Mouse (Mus musculus) olfactory bulb, adult 2 months (tissue): Measurements from ENCODE around the gene Gm6899. TPM values are rescaled to one million over a fixed set of nuclear protein-coding genes. Genes with fewer than 3 reads are reported as not detected.

Experiments
- H3K27ac ChIP-seq: fragments of 200-500 bp; 2 replicates; pipeline ENCODE4 v1.5.1; 2012; ENCODE audit warnings: low read depth, low read length; ENCODE audit not compliant: insufficient read depth
- H3K4me1 ChIP-seq: fragments of 200-500 bp; 2 replicates; pipeline ENCODE4 v1.6.1; 2012; ENCODE audit warnings: low read length; ENCODE audit not compliant: control insufficient read depth, insufficient read depth
- H3K4me3 ChIP-seq: fragments of 200-500 bp; 2 replicates; pipeline ENCODE4 v1.5.1; 2012; ENCODE audit warnings: mild to moderate bottlenecking, low read depth, low read length, moderate library complexity; ENCODE audit not compliant: insufficient read depth
- CTCF ChIP-seq: fragments of 200-500 bp; IDR thresholded peaks from 2 replicates; pipeline ENCODE4 v1.5.1; 2012; ENCODE audit warnings: low read depth, mild to moderate bottlenecking, low read length, moderate library complexity; ENCODE audit not compliant: insufficient read depth
- POLR2A ChIP-seq: fragments of 200-500 bp; IDR thresholded peaks from 2 replicates; pipeline ENCODE4 v1.6.1; 2012; ENCODE audit warnings: mild to moderate bottlenecking, low read depth, low read length, moderate library complexity; ENCODE audit not compliant: insufficient read depth
- WGBS: fragments of 180-500 bp; shearing (Covaris S2); methylation state at CpG from one replicate; pipeline ENCODE4 v1.1.7; 2018; 5-methylcytosine and 5-hydroxymethylcytosine counted together
- polyA plus RNA-seq: library from polyadenylated mRNA; stranded (reverse); fragments of >200 nt; gene quantifications from 2 replicates; pipeline ENCODE4 v1.2.4, GENCODE M21; 2012; ENCODE audit warnings: low replicate concordance; ENCODE audit not compliant: missing spikeins, insufficient read depth, insufficient read length

Gm6899 gene
- not detected in 2 replicates for polyA plus RNA-seq

DNA sequence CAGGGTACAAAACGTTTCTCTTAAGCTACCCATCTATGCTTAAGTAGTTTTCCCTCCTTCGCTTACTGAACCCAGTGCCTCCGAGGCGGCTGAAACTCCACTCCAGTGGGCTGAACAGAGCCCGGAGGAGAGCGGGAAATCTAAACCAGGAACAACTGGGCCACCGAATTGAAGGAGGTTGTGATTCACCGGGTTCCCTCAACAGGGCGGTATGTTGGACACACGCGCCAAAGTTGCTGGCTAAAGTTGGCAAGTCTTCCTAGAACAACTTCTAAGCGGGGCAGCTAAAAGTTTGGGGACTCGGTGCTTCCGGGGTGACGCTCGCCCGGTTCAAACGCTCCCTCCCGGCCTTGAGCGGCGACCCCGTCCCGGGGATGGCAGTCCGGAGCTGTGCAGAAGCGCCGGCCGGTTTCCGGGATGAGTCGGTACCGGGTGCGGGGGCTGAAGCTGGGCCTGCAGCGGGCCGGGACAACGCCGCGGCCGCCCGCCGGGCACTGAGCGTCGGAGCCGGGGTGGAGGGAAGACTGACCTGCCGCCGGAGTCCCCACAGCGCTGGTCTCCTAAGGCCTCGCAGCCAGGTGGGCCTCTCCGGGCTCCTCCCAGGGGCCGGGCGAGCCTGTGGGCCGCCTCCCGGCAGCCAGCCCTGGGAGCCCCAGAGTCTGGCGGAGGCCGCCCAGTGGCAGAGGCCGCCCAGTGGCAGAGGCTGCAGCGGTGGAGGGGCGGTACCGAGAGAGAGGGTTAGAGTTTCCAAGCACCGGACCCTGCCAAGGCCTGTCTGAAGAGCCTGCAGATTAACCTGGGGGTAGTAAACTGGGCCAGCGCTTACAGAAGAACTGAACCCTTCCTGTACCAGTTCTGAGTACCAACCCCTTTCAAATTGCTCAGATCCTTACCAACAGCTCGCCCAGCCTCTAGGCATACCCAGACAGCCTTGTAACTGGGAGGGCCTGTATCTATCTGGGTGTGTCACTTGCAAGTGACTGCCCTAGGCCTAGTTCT, at the start of gene Gm6899, which contains the start of gene Vrk2:
TSS of gene Gm6899 (plus strand) at position 181 of the 999 bp plus-strand sequence.
TSS of gene Vrk2 (minus strand) at position 939 of the 999 bp plus-strand sequence.
- H3K4me1 ChIP-seq: no peaks in the 10 kb centered on the region; the same call in 1 of the 2 replicates
- no peak within 1 kb of the TSS for H3K27ac ChIP-seq
- WGBS: 5% methylated on average over 60 of the region's 60 CpGs
- H3K4me3 ChIP-seq: peak within 1 kb of the TSS; percentile 55
- no peak for TF ChIP-seq CTCF
- TF ChIP-seq POLR2A: no peak

DNA sequence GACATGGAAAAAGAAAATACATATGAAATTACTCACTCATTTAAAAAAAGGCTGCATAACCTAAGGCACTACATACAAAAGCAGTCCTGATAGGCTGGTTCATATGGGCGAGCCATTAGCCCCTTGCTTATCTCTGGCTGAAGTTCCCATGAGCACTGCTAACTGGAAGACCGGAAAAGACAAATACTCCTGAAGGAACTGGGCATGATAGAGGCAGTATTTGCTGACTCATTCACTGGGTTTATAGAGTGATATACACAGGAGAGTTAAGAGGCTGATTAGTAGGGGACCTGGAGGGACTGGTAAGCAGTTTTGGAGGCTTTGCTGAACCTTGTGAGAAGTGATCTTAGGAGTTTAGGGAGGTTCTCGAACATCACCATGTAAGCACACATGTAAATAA, 41.5 kb upstream of the Gm6899 start:
- WGBS: 97% methylated on average over 3 of the region's 3 CpGs
- TF ChIP-seq CTCF: no peak
- TF ChIP-seq POLR2A: no peak
- no peaks in the 10 kb centered on the region for H3K4me1 ChIP-seq
- no peak overlapping the region for H3K4me3 ChIP-seq
- no peak overlapping the region for H3K27ac ChIP-seq

- Histone ChIP-seq H3K27ac (no peak overlapping the region), H3K4me1 (no peaks in the 10 kb centered on the region), H3K4me3 (no peak overlapping the region)
- TF ChIP-seq CTCF (no peak), POLR2A (no peak)
- WGBS: 72% methylated on average over 17 of the region's 17 CpGs
Measured at GRCm38 (mm10) chr11:26585409-26586366, 7.4 kb upstream of the Gm6899 start.

DNA sequence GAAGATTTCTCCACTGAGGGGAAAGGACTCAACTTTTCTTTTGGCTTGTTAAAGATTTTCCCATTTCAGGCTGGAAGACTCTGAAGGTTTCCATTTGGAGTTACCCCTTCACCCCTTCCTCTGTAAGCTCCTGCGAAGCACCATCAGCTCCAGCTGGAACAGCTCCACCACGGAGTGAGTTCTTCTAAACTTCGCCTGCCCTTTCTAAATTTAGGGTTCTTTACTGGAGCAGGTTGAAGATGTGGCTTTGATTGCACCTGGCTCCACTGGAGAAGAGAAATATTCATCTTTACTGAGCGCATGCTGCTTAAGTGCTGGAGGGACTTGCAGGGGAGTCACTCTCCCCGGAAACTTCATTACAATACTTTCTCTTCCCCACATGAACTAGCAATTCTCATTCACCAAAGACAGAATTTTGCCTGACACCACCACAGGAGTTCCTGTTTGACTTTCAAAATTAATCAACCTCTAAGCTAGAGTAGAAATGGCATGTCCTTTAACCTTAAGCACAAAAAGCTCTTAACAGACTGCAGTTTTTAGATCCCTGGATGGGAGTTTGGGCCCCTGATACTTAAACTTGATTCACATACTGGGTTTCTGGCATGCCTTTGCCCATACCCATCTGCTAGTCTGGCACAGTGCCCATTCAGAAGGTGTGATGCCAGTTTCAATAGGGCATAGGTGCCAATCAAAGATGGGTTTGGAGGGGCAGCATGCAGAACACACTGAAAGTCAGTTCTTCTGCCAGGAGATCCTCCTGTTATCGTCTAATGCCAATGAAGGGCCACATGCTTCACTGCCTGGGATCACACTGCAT, 6.5 kb upstream of the Gm6899 start:
- no peak overlapping the region for H3K27ac ChIP-seq
- 77% methylated on average over 6 of the region's 6 CpGs for WGBS
- H3K4me3 ChIP-seq: no peak overlapping the region

DNA sequence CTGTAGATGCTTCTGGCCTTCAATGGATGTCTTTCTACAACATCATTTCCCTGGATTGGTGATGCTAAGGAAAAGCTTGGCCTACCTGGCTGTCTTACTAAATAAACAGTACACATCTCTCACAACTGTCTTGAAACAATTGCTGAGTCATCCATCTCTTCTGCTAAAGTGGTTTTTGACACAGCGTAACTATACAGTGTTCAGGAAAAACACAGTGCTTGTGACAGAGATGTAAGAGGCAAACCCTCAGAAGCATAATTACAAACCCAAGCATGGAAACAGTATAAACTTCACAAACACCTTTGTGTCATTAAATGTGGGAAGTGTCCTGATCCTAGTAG, 5.9 kb upstream of the Gm6899 start:
- Histone ChIP-seq H3K4me3 (no peak overlapping the region), H3K27ac (no peak overlapping the region), H3K4me1 (no peaks in the 10 kb centered on the region)
- 95% methylated on average over 1 of the region's 1 CpGs for WGBS
- TF ChIP-seq CTCF (no peak), POLR2A (no peak)

More for the DNA sequence above, 6.5 kb upstream of the Gm6899 start:
- H3K4me1 ChIP-seq: no peaks in the 10 kb centered on the region
- no peak for TF ChIP-seq POLR2A
- no peak for TF ChIP-seq CTCF

- H3K27ac ChIP-seq: no peak overlapping the region
- 64% methylated on average over 6 of the region's 6 CpGs for WGBS
- peak overlapping the region; percentile 55; the same call in 1 of the 2 replicates for H3K4me3 ChIP-seq
- TF ChIP-seq CTCF (no peak), POLR2A (no peak)
- H3K4me1 ChIP-seq: no peaks in the 10 kb centered on the region; the same call in 1 of the 2 replicates
Measured at GRCm38 (mm10) chr11:26592395-26593053, 517 bp upstream of the Gm6899 start.

DNA sequence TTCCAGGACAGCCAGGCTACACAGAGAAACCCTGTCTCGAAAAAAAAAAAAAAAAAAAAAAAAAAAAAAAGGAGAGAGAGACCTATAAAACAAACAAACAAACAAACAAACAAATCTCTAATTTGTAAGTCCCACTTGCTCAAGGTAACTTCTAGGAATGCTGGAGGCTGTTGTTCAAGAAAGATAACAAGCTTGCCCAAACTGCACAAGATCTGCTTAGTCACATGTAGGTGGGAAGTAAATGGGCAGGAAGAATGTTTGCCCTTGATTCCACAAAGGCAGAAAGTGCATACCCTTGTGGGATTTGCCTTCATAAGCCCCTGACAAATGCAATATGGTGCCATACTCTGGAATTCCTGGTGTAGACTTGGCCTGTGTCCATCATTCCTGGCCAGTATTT, 1.4 kb downstream of the Gm6899 start:
- Histone ChIP-seq H3K4me3 (no peak overlapping the region), H3K4me1 (no peaks in the 10 kb centered on the region; the same call in 1 of the 2 replicates), H3K27ac (no peak overlapping the region)
- no peak for TF ChIP-seq CTCF
- TF ChIP-seq POLR2A: no peak
- 100% methylated on average over 1 of the region's 1 CpGs for WGBS

DNA sequence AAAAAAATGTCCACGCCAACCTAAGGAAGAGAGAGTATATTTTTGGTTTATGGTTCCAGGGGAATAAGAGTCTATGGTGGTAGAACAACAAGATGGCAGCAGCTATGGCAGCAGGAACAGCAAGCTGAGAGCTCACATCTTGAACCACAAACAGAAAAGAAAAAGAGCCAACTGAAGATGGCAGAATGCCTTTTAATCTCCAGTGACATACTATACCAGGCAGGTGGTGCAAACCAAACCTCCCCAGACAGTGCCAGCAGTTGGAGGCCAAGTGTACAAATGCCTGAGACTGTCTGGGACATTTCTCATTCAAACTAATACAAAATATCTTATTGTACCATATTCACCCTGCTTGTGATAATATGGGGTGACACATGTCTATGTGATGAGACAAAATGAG, 3.1 kb downstream of the Gm6899 start:
- TF ChIP-seq CTCF: no peak
- TF ChIP-seq POLR2A: no peak
- Histone ChIP-seq H3K4me3 (no peak overlapping the region), H3K4me1 (no peaks in the 10 kb centered on the region; the same call in 1 of the 2 replicates), H3K27ac (no peak overlapping the region)
- 98% methylated on average over 1 of the region's 1 CpGs for WGBS
